Mouse (Mus musculus): ENCODE results near the gene AC124108.1. TPM values are rescaled to one million over a fixed set of nuclear protein-coding genes. Genes with fewer than 3 reads are reported as not detected.
A peak's percentile ranks its signal among the peaks of the same experiment; 100 is the strongest.

The AC124108.1 gene
- total RNA-seq, 1 experiment from 2014 or later: not detected

- no peak for ATAC-seq (replicated peaks; ENCODE audit: low read depth, poor library complexity, severe bottlenecking)
These were observed 8.0 kb downstream of the AC124108.1 start for GRCm38 (mm10) chr1:132199244-132199643.

DNA sequence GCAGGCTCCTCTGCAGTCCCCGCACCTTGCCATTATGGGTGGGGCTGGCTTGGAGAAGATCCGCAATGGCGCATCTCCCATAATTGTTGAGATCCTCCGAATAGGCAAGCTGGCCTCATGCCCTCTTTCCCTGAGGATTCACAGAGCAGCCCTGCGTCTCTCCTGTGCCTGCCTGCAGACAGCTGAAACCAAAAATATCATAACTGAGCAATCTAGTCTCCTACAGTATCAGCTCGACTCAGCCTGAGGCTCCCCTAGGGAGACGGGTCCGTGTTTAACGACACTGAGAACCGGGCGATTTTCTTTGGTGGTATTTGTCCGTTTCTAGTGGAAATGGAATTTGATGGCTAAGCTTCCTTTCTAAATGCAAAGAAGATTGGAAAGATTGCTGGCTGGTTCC is 8.7 kb downstream of the AC124108.1 start:
- ATAC-seq (replicated peaks; ENCODE audit: low read depth, poor library complexity, severe bottlenecking): no peak

GRCm38 (mm10) chr1:132200562-132201510 is 9.6 kb downstream of the AC124108.1 start:
- ATAC-seq (replicated peaks; ENCODE audit: low read depth, poor library complexity, severe bottlenecking): no peak

- no peak for ATAC-seq (replicated peaks; ENCODE audit: low read depth, poor library complexity, severe bottlenecking)
These were observed 10.2 kb downstream of the AC124108.1 start for GRCm38 (mm10) chr1:132201511-132201860.

GRCm38 (mm10) chr1:132201936-132202335 is 10.7 kb downstream of the AC124108.1 start:
- no peak for ATAC-seq (replicated peaks; ENCODE audit: low read depth, poor library complexity, severe bottlenecking)

- ATAC-seq (replicated peaks; ENCODE audit: low read depth, poor library complexity, severe bottlenecking): no peak
These were observed 11.5 kb downstream of the AC124108.1 start for GRCm38 (mm10) chr1:132202771-132203170.

DNA sequence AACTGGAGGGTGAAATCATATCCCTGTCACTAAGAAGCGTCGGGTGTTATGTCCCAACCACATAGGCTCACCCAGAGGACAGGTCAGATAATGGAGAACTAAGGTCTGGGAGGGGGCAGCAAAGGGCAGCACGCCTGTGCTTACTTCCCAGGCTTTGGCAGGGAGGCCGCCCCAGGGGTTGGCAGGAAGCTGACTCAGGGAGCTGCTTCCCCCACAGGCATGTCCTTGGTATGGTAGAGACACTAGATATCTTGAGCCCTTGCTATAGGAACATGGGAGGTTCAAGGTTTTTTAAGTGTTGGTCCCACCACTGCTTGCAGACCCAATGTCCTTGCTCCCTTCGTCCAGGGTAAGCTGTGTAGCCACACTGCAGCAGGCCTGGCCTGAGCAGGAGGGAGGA is 14.7 kb downstream of the AC124108.1 start:
- ATAC-seq (replicated peaks; ENCODE audit: low read depth, poor library complexity, severe bottlenecking): peak; percentile 48; the same call in 1 of the 2 replicates

- ATAC-seq (replicated peaks; ENCODE audit: low read depth, poor library complexity, severe bottlenecking): no peak
These were observed 15.6 kb downstream of the AC124108.1 start for GRCm38 (mm10) chr1:132206828-132207227.

DNA sequence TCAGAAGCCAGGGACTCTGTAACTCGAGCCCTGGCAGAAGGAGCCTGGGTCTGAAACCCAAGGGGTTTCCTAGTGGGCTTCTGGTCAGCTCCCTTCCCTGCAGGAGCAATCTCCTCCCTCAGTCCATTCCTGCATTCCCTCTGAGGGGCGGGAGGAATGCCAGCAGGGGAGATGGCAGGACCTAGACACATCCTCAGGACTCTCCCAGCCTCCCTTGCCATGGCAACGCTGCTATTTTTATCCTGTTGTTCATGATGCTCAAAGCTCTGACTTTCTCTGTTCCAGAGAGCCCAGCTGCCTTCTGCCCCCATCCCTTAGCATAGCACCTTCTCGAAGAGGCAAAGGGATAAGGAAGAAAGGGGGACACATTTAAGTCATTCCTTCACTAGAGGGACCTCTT is 16.9 kb downstream of the AC124108.1 start:
- ATAC-seq (replicated peaks; ENCODE audit: low read depth, poor library complexity, severe bottlenecking): no peak

DNA sequence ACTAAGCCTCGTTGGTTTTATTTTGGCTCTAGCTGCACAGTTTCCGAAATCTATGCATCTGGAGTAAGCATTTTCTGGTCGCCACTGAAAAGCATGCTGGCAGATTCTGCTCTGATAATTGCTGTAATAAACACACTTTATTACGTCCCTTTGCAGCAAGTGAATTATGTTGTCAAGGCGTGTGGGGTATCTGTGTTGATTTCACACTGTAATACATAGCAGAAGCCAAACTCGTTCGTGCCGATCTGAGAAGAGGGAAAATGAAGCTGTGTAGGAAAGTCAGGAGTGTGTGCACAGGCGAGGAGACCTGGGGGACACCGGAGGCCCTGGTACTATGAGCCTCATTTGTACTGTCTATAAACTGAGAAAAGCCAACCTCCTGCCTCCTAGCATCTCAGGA is 18.1 kb downstream of the AC124108.1 start:
- ATAC-seq (replicated peaks; ENCODE audit: low read depth, poor library complexity, severe bottlenecking): no peak

- peak; percentile 66; the same call in 1 of the 2 replicates for ATAC-seq (replicated peaks; ENCODE audit: low read depth, poor library complexity, severe bottlenecking)
These were observed 19.7 kb downstream of the AC124108.1 start for GRCm38 (mm10) chr1:132210922-132211321.

DNA sequence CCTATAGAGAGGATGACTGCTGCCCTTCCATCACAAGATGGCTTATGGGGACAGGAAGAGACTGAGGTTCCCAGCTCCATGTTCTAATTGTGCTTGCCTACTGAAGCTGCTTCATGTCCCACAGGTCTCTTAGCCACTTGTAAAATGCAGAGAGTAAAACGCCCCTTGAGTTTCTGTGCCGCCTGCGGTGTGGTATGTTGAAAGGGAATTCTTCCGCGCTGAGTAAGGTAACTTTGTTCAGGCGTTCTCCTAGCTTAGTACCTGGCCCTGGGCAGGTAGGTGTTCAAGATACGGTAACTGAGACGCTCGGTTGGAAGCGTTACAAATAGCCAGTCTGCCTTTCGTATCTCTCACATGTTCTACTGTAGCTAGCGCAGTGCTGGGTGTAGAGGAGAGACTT is 20.4 kb downstream of the AC124108.1 start:
- no peak for ATAC-seq (replicated peaks; ENCODE audit: low read depth, poor library complexity, severe bottlenecking)

DNA sequence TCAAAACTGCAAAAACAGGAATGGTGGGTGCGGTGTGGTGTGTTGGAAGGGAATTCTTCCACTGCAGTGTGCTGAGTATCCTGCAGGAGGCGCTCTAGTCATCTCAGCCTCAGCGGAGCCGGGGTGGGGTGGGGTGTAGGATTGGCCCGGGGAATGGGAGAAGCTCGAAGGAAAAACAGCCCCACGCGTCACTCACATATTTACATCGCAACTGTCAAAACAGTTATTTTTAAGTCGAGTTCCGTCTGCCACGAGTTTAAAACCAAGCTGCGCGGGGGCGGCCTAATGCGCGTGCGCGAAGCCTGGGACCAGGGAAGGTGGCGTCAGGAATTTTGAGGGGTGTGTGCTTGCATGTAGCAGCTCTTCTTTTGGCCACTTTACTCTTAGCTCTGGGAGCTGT is 21.0 kb downstream of the AC124108.1 start:
- peak; percentile 64 for ATAC-seq (replicated peaks; ENCODE audit: low read depth, poor library complexity, severe bottlenecking)

DNA sequence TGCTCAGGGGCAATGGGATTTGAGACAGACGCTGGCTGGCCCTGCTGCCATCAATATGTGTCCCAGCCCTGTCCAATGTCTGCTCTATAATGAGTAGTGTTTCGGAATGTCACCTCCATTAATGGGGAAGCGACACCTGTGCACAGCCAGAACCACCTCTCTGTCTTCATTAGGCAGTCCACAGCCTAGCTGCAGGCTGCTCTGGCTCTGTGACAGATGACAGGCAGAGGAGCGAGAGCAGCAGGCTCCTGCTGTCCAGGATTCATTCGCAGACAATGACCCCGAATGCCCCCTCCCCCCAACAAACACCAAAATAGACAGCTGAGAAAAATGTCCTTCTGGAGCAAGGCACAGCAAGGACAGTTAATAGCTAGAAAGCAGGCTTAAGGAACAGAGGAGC is 21.8 kb downstream of the AC124108.1 start:
- ATAC-seq (replicated peaks; ENCODE audit: low read depth, poor library complexity, severe bottlenecking): no peak

DNA sequence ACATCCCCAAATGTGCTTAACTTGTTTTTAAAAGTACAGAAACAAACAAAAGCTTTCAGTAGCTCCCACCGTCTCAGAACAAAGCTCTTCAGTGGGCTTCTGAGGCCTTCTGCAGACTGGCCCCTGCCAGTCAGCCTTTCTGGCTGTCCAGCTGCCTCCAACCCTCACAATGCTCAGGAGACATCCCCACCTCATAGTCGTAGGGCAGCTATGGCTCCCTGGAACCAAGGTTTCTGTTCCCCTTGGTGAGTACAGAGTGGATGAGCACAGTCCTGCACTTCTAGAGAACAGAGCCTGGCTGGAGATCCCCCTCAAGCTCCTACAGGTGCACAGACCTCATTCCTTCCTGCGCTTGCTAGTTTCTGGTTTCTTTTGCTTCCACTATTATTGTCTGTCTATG is 25.0 kb downstream of the AC124108.1 start:
- ATAC-seq (replicated peaks; ENCODE audit: low read depth, poor library complexity, severe bottlenecking): no peak

- ATAC-seq (replicated peaks; ENCODE audit: low read depth, poor library complexity, severe bottlenecking): no peak
These were observed 30.4 kb downstream of the AC124108.1 start for GRCm38 (mm10) chr1:132221627-132222026.

- ATAC-seq (replicated peaks; ENCODE audit: low read depth, poor library complexity, severe bottlenecking): no peak
These were observed 30.9 kb downstream of the AC124108.1 start for GRCm38 (mm10) chr1:132222166-132222565.

DNA sequence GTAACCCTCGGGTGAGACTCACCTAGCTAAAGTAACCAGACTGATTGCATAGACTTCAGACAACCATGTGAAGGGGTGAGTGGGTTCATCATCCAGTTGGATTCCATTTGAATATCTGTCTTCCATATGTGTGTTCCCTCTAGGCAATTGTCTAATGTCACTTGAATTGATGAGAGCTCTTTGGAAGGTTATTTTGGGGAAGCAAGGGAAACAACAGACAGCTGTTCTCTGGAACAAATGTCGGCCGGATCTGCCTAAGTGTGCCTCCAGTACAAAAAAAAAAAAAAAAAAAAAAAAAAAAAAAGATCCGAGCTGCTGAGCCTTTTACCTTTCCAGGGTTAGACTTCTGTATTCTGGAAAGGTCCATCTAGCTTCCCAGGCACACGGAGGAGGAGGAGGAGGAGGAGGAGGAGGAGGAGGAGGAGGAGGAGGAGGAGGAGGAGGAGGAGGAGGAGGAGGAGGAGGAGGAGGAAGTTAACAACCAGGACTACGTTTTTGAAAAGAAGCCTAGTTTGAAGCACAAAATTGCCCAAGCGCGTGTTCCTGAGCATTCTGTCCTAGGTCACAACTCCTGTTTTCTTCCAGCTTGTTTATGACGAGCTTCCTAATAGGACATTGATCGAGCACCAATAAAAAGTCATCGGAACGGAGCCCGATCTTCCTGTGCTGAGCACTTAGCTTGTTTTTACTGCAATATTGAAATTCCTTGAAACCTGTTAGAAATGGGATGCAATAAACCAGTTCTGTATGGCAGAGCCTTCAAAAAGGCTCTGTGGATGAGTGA is 35.2 kb downstream of the AC124108.1 start:
- no peak for ATAC-seq (replicated peaks; ENCODE audit: low read depth, poor library complexity, severe bottlenecking)

DNA sequence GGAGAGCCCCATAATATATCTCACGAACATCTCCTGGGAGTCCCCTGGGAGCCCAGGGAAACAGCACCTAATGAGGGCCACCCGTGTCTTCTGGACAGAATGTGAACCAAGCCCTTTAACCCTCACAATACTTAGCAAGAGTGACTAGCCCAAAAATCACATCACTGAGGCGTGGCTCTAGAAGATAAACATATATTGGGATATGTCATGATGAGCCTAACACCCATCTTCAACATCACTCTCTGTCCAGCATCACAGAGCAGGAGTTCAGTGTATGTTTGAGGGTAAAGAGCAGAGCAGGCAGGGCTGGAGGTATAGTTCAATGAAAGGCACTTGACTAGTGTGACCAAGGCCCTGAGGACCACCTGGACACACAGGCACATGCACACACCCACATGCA is 38.4 kb downstream of the AC124108.1 start, which contains the start of gene Gm10188:
Gm10188 (minus strand) TSS at position 101 of the 400 bp plus-strand sequence.
- no peak for ATAC-seq (replicated peaks; ENCODE audit: low read depth, poor library complexity, severe bottlenecking)

DNA sequence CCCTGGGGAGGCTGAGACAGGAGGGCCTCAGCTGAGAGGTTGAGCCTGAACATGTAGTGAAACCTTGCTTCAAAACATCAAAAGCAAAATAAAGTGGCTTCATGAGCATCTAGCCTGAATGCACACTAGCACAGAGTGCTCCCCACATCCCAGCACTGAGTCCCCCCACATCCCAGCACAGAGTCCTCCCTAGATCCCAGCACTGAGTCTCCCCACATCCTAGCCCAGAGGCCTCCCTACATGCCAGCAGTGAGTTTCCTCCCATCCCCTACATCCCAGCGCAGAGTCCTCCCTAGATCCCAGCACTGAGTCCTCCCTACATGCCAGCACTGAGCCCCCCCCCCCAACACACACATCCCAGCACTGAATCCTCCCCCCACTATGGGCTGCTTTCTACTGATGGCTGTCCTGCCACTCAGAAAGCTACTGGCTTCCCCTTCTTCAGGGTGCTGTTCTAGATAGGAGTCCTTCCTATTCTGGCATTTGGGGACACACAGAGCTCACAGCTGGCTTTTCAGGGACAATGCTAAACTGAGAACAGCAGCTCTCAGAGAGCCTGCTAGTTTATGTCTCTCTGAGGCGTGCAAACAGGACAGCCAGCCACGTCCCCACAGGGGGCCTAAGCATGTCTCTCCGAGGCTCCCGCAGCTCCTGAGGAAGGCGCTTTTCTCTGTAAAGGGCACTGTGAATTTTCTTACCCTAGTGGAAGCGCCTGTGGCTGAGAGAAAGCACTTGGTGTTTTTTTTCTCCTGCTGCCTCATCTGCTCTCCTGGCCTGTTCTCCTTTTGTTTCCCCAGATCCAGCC is 40.4 kb downstream of the AC124108.1 start:
- ATAC-seq (replicated peaks; ENCODE audit: low read depth, poor library complexity, severe bottlenecking): no peak

Measured in common myeloid progenitor, adult 5-6 weeks (primary cell).